Mouse (Mus musculus) 416B (cell line): ENCODE measurements around the gene Lsamp.

ENCODE experiments used
- DNase-seq: peaks from one replicate; pipeline ENCODE4 v3.0.0; 2011; ENCODE audit warnings: low read depth

Gene Lsamp

GRCm38 (mm10) chr16:41244711-41245110, 1260.5 kb downstream of the Lsamp start:
- DNase-seq, result peak; percentile 41

DNA sequence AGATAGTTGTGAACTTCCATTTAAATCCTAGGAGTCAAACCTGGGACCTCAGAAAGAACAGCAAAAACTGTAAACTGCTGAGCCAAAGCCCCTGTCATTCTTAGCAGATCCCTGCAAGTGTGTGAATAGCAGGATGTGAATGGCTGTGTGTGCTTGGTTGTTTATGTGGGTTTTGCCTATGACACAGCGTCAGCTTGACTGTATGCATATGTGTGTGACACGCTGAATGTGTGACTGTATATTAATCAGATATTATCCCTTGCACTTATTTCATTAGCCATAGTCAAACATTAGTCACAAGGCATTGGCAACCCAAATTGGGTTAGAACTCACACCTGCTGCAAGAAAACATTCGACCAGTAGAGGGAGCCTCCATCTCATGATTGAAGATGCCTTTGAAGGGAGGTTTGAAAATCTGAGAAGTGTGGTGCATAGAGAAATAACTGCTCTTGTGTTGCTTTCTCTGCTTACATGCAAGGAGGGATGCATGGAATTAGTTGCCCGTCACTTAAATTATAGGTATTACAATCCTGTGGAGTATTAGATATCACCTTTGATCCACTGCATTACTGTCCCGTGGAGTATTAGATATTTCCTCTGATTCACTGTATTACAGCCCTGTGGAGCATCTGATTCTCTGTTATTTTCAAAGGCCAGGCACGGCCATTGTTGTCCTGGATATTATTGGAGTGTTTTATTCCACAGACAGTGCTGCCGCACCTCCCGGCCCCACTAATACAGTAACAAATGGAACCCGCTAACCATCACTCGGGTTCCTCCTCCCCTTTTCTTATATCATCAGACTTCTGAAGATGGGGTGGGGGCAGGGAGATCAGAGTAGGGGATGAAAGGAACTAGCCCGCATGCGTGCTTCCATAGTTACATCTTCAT, 1274.2 kb downstream of the Lsamp start:
- peak; percentile 64 for DNase-seq

GRCm38 (mm10) chr16:41275999-41276671, 1292.0 kb downstream of the Lsamp start:
- DNase-seq, result no peak

DNA sequence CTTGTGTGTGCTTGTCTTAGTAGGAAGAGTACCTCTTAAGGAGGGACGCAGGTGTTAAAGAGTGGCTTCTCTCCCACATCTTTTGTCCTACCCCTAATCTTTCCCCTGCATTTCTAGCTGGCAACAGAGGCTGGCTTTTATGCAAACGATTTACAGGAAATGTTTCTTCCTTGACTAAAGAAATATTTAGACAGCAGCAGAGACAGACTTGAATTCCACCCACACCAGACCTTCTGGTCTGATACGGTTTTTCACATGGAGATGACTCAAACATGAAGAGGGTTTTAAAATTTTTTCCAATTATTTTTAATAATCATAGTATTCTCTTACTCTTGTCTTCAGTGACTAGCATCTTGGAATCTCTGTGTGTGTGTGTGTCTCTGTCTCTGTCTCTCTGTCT, 1333.8 kb downstream of the Lsamp start:
- DNase-seq, result no peak

- no peak for DNase-seq
Observed at GRCm38 (mm10) chr16:41343431-41343830, 1359.3 kb downstream of the Lsamp start.

DNA sequence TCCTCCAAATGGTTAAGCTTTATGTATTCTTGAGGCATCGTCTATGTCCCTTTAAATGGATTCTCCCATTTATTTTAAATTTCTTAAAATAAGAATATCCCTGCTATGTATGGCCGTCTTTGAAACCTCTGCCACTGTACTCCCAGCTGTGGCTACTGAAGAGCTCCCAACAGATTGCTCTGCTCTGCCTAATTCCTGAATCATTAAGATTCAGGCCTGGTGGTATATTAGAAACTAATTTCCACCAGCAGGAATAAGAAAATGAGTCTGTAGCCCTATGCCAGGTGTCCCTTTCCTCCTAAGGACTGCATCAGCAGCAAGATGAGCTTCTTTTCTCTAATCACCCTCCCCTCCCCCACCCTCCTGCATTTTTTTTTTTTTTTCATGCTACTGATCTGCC, 1381.0 kb downstream of the Lsamp start:
- DNase-seq, result no peak

DNA sequence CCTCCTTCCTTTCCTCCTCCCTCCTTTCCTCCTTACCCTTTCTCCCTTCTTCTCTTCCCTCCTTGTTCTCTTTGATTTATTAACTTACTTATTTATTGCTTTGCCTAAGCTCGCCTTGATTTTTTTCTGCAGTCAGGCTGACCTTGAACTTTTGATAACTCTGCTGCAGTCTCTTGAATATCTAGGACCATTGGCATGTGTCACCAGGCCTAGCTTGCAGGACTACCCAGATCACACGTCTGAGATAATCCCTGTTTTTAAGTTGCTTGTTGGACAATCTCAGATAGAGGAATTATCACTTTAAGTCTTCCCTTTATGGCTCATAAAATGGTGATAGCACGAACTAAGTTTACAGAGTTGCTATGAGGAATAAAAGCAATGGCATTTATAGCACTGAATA, 1399.5 kb downstream of the Lsamp start:
- no peak for DNase-seq

DNA sequence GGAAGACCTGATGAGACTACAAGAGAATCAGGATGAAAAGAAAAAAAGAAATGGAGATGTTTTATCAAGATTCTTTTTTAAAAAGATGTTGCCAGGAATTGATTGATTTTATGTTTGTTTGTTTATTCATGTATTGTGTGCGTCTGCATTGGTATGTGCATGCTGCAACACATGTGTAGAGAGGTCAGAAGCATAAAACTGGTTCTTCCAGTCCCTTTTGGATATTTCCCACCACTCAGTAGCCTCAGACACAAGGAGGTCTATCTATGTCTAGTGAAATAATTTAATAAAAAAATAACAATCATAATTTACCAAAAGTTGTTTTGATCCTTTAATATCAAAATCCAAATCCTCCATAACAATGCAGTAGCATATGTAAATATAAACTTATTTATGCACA, 1400.1 kb downstream of the Lsamp start:
- no peak for DNase-seq

- peak; percentile 19 for DNase-seq
Observed at GRCm38 (mm10) chr16:41408850-41409249, 1424.7 kb downstream of the Lsamp start.

GRCm38 (mm10) chr16:41410671-41411070, 1426.5 kb downstream of the Lsamp start:
- DNase-seq, result no peak

GRCm38 (mm10) chr16:41417363-41417762, 1433.2 kb downstream of the Lsamp start:
- DNase-seq, result no peak

- no peak for DNase-seq
Observed at GRCm38 (mm10) chr16:41467391-41467790, 1483.2 kb downstream of the Lsamp start.

- no peak for DNase-seq
Observed at GRCm38 (mm10) chr16:41478694-41479093, 1494.5 kb downstream of the Lsamp start.

- no peak for DNase-seq
Observed at GRCm38 (mm10) chr16:41481832-41482231, 1497.7 kb downstream of the Lsamp start.

DNA sequence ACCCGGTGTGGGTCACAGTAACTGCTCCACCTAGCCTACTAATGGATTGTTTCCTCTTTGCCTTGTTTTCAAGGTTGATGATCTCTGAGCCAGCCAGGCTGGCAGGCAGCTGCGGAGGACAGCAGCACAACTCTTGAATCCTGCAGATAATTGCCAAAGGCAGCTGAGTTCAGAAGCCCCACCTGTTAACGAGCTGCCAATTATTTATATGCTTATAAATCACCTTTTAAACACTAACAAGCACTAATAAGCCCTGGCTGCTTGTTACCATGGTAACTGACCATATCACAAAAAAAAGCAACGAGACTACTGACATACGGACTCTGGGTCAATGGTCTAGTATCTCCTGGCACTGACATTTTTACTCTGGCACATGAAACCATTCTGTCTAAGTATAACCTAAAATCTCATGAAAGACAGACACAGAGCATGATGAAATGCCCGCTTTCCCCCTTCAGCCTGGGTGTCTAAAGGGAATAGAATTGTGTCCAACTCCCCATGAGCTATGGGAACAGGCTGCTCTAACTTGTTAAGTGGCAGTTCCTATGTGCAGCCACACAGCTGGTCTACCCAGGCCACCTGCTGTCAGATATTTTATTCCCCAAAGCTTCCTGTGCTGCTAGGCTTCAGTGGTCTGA, 1526.9 kb downstream of the Lsamp start:
- no peak for DNase-seq

GRCm38 (mm10) chr16:41521566-41521965, 1537.4 kb downstream of the Lsamp start:
- no peak for DNase-seq

DNA sequence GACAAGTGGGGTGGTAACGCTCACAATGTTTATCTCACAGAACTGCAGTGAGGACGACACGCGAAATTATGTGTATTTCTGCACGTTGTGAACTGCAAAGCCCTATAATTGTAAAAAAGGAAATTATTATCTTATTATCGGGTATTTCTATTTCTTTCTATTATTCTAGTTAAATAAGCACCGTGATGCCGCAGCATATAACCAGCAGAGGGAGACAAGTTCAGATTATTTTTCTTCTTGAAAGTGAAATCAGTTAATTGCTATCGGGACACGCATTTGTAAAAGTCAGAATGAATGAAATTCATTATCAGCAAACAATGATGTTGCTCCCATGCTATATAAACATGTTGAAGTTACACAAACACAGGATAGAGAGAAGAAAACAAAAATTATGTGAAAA, 1540.1 kb downstream of the Lsamp start:
- DNase-seq, result no peak

DNA sequence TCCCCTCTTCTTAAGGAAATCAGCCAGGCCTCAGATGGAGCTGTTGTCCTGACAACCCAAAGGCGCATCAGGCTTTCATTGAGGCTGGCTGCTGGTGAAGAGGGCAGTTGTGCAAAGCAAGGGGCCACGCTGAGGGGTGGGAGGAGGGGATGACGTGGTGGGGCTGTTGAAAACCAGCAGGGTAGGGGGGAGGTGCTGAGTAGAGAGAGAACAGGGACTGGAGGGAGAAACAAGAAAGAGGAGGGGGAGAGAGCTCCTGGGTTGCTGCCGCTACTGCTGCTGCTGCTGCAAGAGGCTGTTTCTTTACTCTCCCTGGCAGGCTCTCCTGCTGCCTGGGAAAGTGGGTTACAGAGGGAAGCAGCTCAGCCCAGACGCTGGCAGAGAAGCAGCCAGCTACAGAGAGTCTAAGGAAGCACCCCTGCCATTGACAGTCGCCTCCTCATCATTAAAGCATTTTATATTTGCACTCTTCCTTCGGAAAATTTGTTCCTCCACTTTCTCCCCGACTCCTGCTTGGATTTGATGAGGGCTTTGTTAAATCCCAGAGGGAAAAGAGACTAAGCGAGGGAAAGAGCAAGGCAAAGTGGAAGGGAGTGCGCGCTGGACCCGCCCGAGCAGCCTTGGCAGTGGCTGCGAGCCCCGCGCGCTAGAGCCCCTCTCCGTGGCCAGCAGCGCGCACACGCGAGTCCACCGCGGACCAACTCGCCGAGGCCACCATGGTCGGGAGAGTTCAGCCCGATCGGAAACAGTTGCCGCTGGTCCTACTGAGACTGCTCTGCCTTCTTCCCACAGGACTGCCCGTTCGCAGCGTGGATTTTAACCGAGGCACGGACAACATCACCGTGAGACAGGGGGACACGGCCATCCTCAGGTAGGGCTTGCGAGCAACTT, 1548.7 kb downstream of the Lsamp start:
- DNase-seq, result no peak

GRCm38 (mm10) chr16:41533686-41534085, 1549.5 kb downstream of the Lsamp start:
- DNase-seq, result no peak

DNA sequence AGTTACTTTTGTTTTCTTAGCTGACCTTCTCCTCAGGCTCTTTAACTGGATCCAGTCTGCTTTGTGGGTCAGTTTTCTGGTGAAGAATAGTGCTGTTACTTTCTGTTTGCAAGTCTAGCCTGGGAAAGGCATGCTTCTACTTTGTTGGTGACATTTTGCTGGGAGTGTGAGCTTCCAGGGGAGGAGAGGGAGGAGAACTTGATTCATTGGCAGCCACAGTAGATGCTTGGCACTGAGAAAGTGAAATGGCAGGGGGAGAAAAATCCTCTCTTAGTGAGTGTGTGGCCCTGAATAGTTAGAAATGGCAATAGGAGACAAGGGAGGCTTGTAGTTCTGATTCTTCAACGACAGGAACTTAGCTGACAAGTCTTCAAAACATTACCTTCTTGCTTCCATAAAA, 1551.6 kb downstream of the Lsamp start:
- no peak for DNase-seq

GRCm38 (mm10) chr16:41542641-41543040, 1558.5 kb downstream of the Lsamp start:
- no peak for DNase-seq

DNA sequence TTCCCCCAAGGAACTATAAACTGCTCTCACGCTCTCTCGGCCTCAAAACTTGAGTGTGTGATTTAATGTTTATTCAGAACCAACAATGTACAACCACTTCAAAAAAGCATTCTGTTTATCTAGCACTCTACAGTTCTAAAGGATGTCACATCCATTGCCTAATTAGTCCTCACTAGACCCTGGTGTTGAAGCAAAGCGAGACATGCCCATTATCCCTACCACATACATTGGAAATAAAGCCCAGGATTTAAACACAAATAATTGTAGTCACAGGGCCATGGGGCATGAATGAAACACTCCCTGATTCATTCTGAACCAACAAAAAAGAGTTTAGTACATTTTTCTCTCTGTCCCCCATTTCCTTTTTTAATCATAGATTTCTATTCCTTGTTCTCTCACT, 1567.0 kb downstream of the Lsamp start:
- no peak for DNase-seq
